Mouse (Mus musculus) erythroblast, embryonic 14.5 days (primary cell): Measurements from ENCODE around the gene Ube2d1.

Experiments
- GATA1 ChIP-seq: IDR thresholded peaks from 2 replicates; pipeline ENCODE4 v1.6.1; 2012; ENCODE audit warnings: low read length, inconsistent platforms, mixed read lengths
- TAL1 ChIP-seq: IDR thresholded peaks from 3 replicates; pipeline ENCODE4 v1.6.1; 2012; ENCODE audit warnings: low read length, inconsistent platforms, mixed read lengths

DNA sequence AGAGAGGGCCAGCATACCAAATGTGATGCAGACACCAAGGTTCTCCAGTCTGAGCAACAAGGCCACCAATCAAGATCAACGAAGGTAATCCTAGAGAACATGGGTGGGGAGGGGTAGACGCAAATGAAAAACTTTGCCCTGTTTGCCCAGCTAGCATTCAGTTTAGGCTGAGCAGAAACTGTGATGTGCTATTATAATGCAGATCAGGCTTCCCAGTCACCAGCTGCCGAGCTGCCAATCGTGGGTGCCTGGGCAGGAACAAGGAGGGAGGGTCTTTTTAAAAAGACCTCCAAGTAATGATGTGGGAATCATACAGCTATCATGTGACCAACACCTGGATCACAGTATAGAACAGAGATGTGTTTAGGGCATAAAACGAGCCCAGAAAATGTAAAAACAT is 62.0 kb downstream of the Ube2d1 start:
- TF ChIP-seq GATA1, result no peak
- no peak for TF ChIP-seq TAL1
